Mouse (Mus musculus) forebrain, postnatal 0 days (tissue): ENCODE measurements at regions not wholly inside any gene's neighbourhood (a gene's known extent, or its start where the extent isn't known, plus 50 kb on each side); places are given as distances from the start of the nearest gene placed in this dataset.
"Not testable (repeated sequence)": the region's sequence is repeated elsewhere in the genome, so short reads cannot be mapped to it uniquely, and the experiment has no call there.

ENCODE experiments used
- ATAC-seq: fragments of 200-750 bp; cut with Nextera tagmentation; 2 replicates; pipeline ENCODE4 v1.8.0; 2017; ENCODE audit warnings: mild to moderate bottlenecking, moderate library complexity
- DNase-seq: peaks from one replicate; pipeline ENCODE4 v3.0.0-alpha.2; 2015
- H3K27ac ChIP-seq: fragments of 300-500 bp; sonication (generic); 2 replicates; pipeline ENCODE4 v1.5.1; 2014; ENCODE audit warnings: low read depth, mild to moderate bottlenecking, antibody characterized with exemption, low read length, moderate library complexity, mixed read lengths
- H3K27me3 ChIP-seq: fragments of 300-500 bp; sonication (generic); 2 replicates; pipeline ENCODE4 v1.6.1; 2014; ENCODE audit warnings: mild to moderate bottlenecking, low read length, mixed read lengths; ENCODE audit not compliant: insufficient read depth
- H3K36me3 ChIP-seq: fragments of 300-500 bp; sonication (generic); 2 replicates; pipeline ENCODE4 v1.6.1; 2014; ENCODE audit warnings: mild to moderate bottlenecking, moderate library complexity; ENCODE audit not compliant: insufficient read depth
- H3K4me1 ChIP-seq: fragments of 300-500 bp; sonication (generic); 2 replicates; pipeline ENCODE4 v1.6.1; 2014; ENCODE audit warnings: antibody characterized with exemption; ENCODE audit not compliant: insufficient read depth
- H3K4me2 ChIP-seq: fragments of 300-500 bp; sonication (generic); 2 replicates; pipeline ENCODE4 v1.6.1; 2014; ENCODE audit warnings: low read depth, mild to moderate bottlenecking, moderate library complexity
- H3K4me3 ChIP-seq: fragments of 300-500 bp; sonication (generic); 2 replicates; pipeline ENCODE4 v1.5.1; 2014; ENCODE audit warnings: low read depth, low read length, mixed read lengths
- H3K9ac ChIP-seq: fragments of 300-500 bp; sonication (generic); 2 replicates; pipeline ENCODE4 v1.6.1; 2014; ENCODE audit warnings: mild to moderate bottlenecking
- H3K9me3 ChIP-seq: fragments of 300-500 bp; sonication (generic); 2 replicates; pipeline ENCODE4 v1.6.1; 2016; ENCODE audit warnings: low read length
- CTCF ChIP-seq: sonication (generic); IDR thresholded peaks from 2 replicates; pipeline ENCODE4 v1.5.1; 2016; ENCODE audit warnings: antibody characterized with exemption, control low read depth, low read depth
- whole genome bisulfite sequencing: fragments of 180-500 bp; shearing (Covaris S2); extraction: QIAGEN DNeasy Blood & Tissue Kit; methylation state at CpG from one replicate; pipeline ENCODE4 v1.1.7; 2014; 5-methylcytosine and 5-hydroxymethylcytosine counted together

DNA sequence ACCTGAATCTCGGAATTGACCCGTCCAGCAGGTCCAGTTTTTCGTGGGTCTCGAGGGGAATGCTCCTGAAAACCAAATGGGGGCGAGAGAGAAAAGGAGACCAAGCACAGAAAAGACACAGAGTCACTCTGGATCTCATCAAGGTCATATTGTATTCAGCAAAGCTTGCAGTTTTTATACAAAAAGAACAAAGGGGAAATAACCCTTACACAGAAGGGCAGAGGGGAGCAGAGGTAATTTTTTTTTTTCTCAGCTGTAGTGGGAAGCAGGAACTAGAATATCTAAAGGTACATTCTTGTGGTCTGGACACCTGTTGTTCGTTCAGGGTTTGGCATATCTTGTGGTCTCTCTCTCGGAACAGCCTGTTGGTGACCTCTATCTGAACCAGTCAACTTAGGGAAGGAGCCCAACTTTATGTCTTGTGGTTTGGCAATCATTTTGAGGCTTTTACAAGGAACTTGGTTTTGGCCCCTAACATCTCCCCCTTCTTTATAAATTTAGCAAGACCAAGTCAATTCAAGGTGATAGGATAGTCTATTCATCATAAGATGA, 1645.9 kb upstream of the Cdh9 start:
- Histone ChIP-seq H3K9ac (no peak overlapping the region), H3K4me3 (no peak overlapping the region), H3K4me1 (no peaks in the 10 kb centered on the region), H3K27me3 (no peaks in the 10 kb centered on the region), H3K9me3 (no peaks in the 10 kb centered on the region), H3K4me2 (no peak overlapping the region), H3K36me3 (no peaks in the 10 kb centered on the region), H3K27ac (no peak overlapping the region)
- WGBS, result 84% methylated on average over 7 of the region's 7 CpGs
- ATAC-seq, result no peak
- TF ChIP-seq CTCF, result no peak
- DNase-seq, result no peak

DNA sequence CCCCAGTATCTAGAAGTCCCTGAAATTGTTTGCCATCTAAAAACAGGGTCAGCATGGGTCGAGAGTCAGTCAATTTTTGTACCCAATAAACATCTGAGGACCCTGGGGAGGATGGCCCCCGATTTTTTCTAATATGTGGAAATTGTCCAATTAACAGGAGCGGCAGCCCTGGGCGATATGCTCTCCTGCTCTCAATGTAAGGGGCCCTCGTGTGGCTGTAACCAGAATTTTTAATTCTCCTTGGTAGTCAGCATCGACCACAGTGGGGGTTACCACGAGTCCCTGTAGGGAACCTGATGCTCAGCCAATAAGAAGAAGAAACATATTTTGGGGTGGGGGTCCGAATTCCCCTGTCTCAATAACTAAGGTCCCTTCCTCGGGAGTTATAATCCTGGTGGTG, 1639.9 kb upstream of the Cdh9 start:
- H3K9me3 ChIP-seq, H3K36me3 ChIP-seq, H3K4me3 ChIP-seq, H3K27me3 ChIP-seq, H3K4me2 ChIP-seq, DNase-seq, H3K27ac ChIP-seq, ATAC-seq, H3K9ac ChIP-seq, H3K4me1 ChIP-seq: not testable (repeated sequence)
- 86% methylated on average over 9 of the region's 9 CpGs for WGBS

DNA sequence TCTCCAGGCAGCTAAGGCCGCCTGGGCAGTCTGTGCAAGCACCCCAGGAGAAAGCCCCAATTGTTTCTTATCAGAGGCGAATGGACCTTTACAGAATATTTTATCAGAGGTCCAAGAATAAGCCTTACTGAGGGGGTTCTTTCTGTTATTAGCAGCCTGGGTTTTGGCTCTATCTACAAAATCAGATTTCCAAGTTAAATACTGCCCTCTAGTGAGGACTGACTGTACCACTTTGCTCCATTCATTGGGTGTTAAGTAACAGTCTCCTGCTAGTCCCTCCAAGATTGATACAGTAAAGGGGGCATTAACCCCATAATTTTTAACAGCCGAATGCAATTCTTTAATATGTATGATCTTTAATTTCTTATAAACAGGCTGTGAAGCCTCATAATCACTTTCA, 1638.8 kb upstream of the Cdh9 start:
- WGBS, result 81% methylated on average over 3 of the region's 3 CpGs
- not testable (repeated sequence) for H3K9me3 ChIP-seq, H3K4me1 ChIP-seq, H3K36me3 ChIP-seq, DNase-seq, H3K4me3 ChIP-seq, H3K9ac ChIP-seq, H3K4me2 ChIP-seq, H3K27me3 ChIP-seq, H3K27ac ChIP-seq, ATAC-seq

DNA sequence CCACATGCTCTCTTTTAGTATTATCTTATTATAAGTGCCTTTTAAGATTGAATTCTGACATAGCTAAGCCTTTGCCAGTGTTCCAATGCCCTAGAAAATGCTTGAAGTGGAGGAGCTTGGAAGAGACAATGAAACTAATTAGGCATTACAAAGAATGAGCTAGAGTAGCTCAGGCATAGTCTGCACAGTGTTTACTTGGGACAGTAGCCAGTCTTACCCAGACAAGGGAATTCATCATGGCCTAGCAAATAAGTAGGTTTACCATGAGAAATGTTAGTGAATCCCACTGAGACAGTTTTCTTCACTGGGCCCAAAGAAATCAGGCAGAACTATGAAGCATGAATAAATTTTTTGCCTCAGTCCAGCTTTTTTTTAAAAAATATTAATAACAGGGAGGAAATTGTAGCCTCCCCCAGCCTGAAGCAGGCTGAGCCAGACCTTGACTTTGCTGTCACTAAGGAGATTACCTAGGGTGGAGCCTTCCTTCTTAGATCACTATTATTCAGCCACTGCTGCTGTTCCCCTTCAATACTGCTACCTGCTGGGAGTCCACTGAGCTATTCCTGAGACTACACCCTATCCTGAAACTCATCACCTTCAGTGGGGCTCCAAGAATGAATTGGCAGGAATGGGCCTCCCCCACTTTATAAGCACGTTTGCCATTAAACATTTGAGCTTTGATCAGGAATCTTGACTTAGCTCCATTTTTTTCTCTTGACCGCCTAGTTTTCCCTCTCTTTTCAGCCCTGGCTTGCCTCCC, 1636.8 kb upstream of the Cdh9 start:
- Histone ChIP-seq H3K27me3 (no peaks in the 10 kb centered on the region), H3K36me3 (no peaks in the 10 kb centered on the region), H3K4me3 (no peak overlapping the region), H3K9ac (no peak overlapping the region), H3K9me3 (no peaks in the 10 kb centered on the region), H3K27ac (no peak overlapping the region), H3K4me1 (no peaks in the 10 kb centered on the region), H3K4me2 (no peak overlapping the region)
- ATAC-seq (no peak), DNase-seq (no peak)
- 64% methylated on average over 2 of the region's 2 CpGs for WGBS
- TF ChIP-seq CTCF, result no peak

DNA sequence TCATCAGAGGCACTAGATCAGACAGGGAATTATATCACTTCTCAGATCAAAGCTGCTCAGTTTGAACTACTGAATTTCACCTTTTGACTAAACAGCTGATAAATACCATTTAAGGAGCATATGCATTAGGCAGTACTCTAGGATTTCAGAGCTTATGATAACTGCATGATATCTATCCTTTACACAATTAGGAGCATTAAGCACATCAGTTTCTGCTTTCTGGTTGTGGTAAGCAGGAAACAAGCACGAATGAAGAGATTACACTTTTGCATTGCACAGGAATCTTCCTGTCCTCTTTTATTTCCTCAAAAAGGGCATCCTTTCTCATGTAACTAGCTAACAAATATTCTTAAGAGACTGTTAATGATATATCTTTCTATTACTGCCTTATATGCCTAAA, 1631.2 kb upstream of the Cdh9 start:
- H3K27me3 ChIP-seq, result no peaks in the 10 kb centered on the region
- H3K9me3 ChIP-seq, result no peaks in the 10 kb centered on the region
- WGBS, result 86% methylated on average over 1 of the region's 1 CpGs
- ATAC-seq (no peak), DNase-seq (no peak)
- no peaks in the 10 kb centered on the region for H3K36me3 ChIP-seq
- TF ChIP-seq CTCF, result no peak
- H3K4me3 ChIP-seq, result no peak overlapping the region
- H3K4me2 ChIP-seq, result no peak overlapping the region
- no peak overlapping the region for H3K9ac ChIP-seq
- no peak overlapping the region for H3K27ac ChIP-seq
- H3K4me1 ChIP-seq, result no peaks in the 10 kb centered on the region

DNA sequence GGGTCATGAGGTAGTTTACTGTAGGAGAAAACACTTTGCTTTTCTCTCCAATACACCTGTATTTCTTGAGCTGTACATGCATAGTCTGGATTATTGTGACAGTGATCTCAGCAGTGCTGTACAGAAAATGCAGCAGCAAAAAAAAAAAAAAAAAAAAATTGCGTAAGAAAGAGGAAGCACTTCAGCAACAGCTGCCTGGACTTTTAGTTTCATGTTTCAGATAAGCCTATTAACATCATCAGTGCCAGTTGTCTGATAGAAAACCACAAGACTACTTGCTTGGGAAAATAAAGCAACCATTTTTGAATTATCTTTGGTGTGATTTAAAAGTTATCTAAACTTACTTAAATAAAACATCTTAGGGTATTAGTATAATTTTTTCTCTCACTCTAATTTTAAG, 1626.4 kb upstream of the Cdh9 start:
- Histone ChIP-seq H3K4me2 (no peak overlapping the region), H3K4me3 (no peak overlapping the region), H3K27ac (no peak overlapping the region), H3K4me1 (no peaks in the 10 kb centered on the region), H3K9me3 (no peaks in the 10 kb centered on the region), H3K27me3 (no peaks in the 10 kb centered on the region), H3K36me3 (no peaks in the 10 kb centered on the region), H3K9ac (no peak overlapping the region)
- DNase-seq (no peak), ATAC-seq (no peak)
- TF ChIP-seq CTCF, result no peak
- WGBS, result 89% methylated on average over 1 of the region's 1 CpGs

DNA sequence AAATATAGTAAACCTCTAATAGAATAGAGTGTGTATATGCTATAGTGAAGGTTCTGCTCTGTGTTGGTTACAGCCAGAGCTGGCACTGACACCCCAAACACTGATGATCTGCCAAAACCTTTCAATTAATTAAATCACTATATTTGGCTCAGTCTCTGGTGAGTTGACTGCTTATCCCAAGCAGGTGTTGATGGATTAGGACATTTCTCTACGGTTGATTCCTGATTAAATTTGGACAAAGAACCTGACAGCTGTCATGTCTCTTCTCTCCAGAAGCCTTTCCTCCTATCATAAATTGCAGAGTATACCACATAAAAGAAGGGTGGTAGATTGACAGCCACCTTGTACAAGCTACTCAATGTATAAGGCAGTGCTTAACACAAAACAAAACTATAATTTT, 1608.4 kb upstream of the Cdh9 start:
- Histone ChIP-seq H3K4me1 (no peaks in the 10 kb centered on the region), H3K4me2 (no peak overlapping the region), H3K4me3 (no peak overlapping the region), H3K9ac (no peak overlapping the region), H3K36me3 (no peaks in the 10 kb centered on the region), H3K27ac (no peak overlapping the region), H3K9me3 (no peaks in the 10 kb centered on the region), H3K27me3 (no peaks in the 10 kb centered on the region)
- ATAC-seq, result no peak
- TF ChIP-seq CTCF, result no peak
- DNase-seq, result no peak
- WGBS, result 28% methylated on average over 1 of the region's 1 CpGs
